Mouse (Mus musculus) thymus, postnatal 14 days (tissue): Measurements from ENCODE around the gene Pik3r6.

Experiments
- DNase-seq: peaks from one replicate; pipeline ENCODE4 v3.0.0; 2021

Gene Pik3r6

GRCm38 (mm10) chr11:68536465-68536864, 33.6 kb downstream of the Pik3r6 start:
- DNase-seq, result no peak

- no peak for DNase-seq
Observed at GRCm38 (mm10) chr11:68539621-68540020, 36.8 kb downstream of the Pik3r6 start.

- DNase-seq, result no peak
Observed at GRCm38 (mm10) chr11:68544554-68544953, 41.7 kb downstream of the Pik3r6 start.

- no peak for DNase-seq
Observed at GRCm38 (mm10) chr11:68545172-68545571, 42.4 kb downstream of the Pik3r6 start.

- no peak for DNase-seq
Observed at GRCm38 (mm10) chr11:68545682-68546222, 42.9 kb downstream of the Pik3r6 start.

GRCm38 (mm10) chr11:68547484-68547883, 44.7 kb downstream of the Pik3r6 start:
- no peak for DNase-seq

- DNase-seq, result peak; percentile 33
Observed at GRCm38 (mm10) chr11:68549597-68549996, 46.8 kb downstream of the Pik3r6 start.

- DNase-seq, result no peak
Observed at GRCm38 (mm10) chr11:68550358-68550757, 47.5 kb downstream of the Pik3r6 start.

GRCm38 (mm10) chr11:68553981-68554471, 51.2 kb downstream of the Pik3r6 start:
- peak; percentile 72 for DNase-seq

- no peak for DNase-seq
Observed at GRCm38 (mm10) chr11:68555918-68556584, 53.2 kb downstream of the Pik3r6 start, which contains the start of gene Mfsd6l. Gene Mfsd6l, plus strand, starts transcription at chr11:68556186.

- DNase-seq, result peak; percentile 40
Observed at GRCm38 (mm10) chr11:68559546-68559945, 56.7 kb downstream of the Pik3r6 start.

- DNase-seq, result no peak
Observed at GRCm38 (mm10) chr11:68561957-68562950, 59.4 kb downstream of the Pik3r6 start.

- DNase-seq, result no peak
Observed at GRCm38 (mm10) chr11:68564356-68565031, 61.7 kb downstream of the Pik3r6 start.

- DNase-seq, result no peak
Observed at GRCm38 (mm10) chr11:68565032-68565429, 62.2 kb downstream of the Pik3r6 start.

- peak; percentile 66 for DNase-seq
Observed at GRCm38 (mm10) chr11:68566447-68567059, 63.7 kb downstream of the Pik3r6 start.

- DNase-seq, result no peak
Observed at GRCm38 (mm10) chr11:68570861-68571260, 68.0 kb downstream of the Pik3r6 start.

- no peak for DNase-seq
Observed at GRCm38 (mm10) chr11:68577076-68577475, 74.3 kb downstream of the Pik3r6 start.

GRCm38 (mm10) chr11:68579462-68579881, 76.7 kb downstream of the Pik3r6 start:
- DNase-seq, result no peak

GRCm38 (mm10) chr11:68580566-68580965, 77.7 kb downstream of the Pik3r6 start:
- no peak for DNase-seq

- DNase-seq, result no peak
Observed at GRCm38 (mm10) chr11:68583225-68583624, 80.4 kb downstream of the Pik3r6 start.

- DNase-seq, result no peak
Observed at GRCm38 (mm10) chr11:68583906-68584480, 81.2 kb downstream of the Pik3r6 start.

GRCm38 (mm10) chr11:68585890-68586289, 83.1 kb downstream of the Pik3r6 start:
- DNase-seq, result peak; percentile 27
